Mouse (Mus musculus) adrenal gland, adult 8-10 months (tissue): ENCODE results near the gene Tcstv3. TPM values are rescaled to one million over a fixed set of nuclear protein-coding genes. Genes with fewer than 3 reads are reported as not detected.
"Not testable (repeated sequence)": the region's sequence is repeated elsewhere in the genome, so short reads cannot be mapped to it uniquely, and the experiment has no call there.

ENCODE experiments used
- DNase-seq: peaks from one replicate; pipeline ENCODE4 v3.0.0; 2022
- total RNA-seq, 4 experiments: library from RNA; stranded (reverse); gene quantifications; 2 replicates each; pipeline ENCODE4 v1.2.4; 2022

Tcstv3 gene
- not detected for total RNA-seq

DNA sequence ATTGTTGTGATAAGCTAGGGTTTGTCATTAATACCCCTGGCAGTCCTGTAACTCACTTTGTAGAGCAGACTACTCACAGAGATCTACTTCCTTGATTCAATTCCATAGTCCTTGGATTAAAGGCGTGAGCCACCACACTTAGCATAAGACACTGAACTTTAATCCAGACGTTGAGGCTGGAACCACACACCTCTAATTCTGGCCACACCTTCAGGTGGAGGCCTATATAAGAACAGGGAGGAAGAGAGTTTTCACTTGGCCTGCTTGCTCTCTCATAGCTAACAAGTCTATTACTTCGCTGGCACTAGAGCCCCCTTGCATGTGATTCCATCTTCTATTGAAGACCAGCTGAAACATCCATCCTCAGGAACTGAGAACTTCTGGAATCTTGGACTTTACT lies at the start of gene Tcstv3:
TSS of gene Tcstv3 (plus strand) at position 301 of the 400 bp plus-strand sequence.
- DNase-seq, result not testable (repeated sequence)

DNA sequence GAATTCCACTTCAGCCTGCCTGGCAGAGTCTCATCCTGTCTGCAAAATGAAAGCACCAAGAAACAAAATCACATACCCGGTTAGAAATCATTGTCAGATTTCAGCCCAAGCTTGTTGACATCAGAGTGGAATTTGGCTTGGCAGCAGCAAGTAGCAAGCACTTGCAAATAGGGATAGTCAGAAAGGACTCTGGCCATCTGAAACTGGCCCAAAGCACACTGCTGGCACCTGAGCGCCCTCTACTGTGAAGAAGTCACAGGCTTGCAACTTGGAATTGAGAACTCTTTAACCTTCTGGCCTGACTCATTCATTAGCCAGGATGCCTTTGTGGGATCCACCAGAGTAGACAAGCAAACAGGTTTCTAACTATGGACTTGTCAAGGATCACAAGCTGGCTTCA lies 38.8 kb upstream of the Tcstv3 start:
- DNase-seq, result not testable (repeated sequence)

DNA sequence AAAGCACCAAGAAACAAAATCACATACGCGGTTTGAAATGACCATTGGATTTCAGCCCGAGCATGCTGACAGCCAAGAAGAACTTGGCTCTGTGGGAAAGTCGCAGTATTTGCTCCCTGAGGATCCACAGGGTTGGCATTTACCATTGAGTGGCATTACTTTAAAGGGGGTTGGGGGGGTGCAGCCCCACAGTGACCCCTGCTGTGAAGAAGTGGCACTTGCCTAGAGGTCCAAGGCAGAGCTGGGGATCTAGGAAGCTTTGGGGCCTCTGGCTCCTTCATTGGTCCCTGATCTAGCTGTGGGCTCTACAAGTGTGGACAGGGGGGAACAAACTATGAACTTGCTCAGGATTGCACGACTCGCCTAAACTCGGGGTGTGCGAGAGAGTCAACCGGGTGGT lies 37.9 kb upstream of the Tcstv3 start:
- DNase-seq, result no peak

DNA sequence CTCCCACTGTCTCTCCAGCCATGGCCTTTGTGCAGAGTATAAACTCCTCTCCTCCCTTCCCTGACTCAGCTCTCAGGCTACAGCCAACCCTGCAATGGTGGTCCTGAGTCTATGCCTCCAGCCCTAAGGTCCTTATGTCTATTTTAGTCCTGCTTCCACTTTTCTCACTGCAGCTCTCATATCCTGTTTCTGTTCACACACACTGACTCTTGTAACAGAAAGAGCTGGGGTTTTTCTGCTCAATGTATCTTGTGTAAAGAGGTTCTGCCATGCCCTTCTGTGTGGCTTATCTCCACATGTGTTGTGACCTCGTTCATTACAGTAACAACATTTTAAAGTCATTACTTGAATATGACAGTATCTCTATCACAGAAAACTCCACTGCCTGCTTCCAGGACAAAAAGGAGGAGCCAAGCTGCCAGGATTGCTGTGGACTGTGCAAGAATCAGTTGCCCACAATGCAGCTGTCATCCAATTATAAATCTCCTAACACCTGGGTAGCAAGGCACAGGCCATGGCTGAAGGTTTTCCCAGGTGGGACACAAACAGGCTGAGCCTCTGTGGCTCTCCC lies 17.3 kb upstream of the Tcstv3 start:
- DNase-seq, result no peak

DNA sequence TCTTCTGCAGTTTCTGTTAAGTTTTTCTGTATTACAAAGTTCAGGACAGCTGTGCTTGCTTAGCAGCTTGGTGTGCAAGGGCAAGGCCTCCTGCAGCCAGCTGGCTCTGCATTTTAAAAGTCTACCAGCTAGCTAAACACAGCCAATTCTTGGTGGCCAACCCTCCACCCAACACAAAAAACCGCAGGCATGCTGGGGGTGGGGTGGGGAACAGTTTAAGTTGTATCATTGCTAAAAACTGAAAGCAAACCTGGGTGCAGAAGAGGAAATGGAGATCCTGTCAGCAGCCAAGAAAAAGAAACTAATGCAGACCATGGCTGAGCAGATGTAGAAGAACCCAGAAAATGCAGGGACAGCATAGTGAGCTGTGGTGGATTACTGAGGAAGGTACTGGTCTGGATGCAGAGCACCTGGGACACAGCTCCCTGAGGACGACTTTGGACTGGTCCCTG lies 16.7 kb upstream of the Tcstv3 start, which contains the start of gene BC147527:
TSS of gene BC147527 (plus strand) at position 402 of the 452 bp plus-strand sequence.
- no peak for DNase-seq

DNA sequence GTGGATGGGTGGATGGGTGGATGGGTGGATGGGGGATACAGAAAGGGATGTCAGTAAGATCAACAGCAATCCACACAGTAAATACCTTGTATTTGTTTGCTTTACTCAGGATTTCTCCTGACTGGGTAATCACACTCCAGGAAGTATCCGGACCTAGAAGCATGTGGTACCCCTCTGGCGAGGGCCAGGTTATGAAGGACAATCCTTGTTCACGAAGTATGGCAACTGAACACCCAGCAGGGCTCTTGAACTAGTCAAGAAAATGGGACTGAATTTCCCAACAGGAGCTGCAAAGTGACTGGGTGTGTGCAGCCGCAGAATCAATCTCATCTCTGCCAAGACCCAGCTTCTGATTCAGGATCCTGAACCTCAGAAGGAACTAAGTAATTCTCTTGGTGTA lies 15.8 kb upstream of the Tcstv3 start:
- DNase-seq, result no peak

DNA sequence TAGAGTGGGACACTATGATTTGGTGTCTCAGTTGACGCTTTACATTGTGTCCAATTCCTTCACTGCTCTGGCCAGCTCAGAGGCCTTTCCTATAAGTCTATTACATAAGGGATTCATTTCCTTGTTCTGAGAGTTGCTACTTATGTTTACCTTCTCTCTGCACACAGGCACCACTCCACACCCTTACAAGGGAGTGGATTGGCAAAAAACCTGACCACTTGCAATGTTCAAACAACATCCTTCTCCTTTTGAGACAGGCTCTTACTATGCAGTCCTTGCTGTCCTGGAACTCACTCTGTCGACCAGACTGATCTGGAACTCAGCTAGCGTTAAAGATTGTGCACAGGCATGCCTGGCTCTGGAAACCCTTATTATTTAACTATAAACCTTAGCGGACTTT lies 5.9 kb upstream of the Tcstv3 start:
- DNase-seq, result no peak

DNA sequence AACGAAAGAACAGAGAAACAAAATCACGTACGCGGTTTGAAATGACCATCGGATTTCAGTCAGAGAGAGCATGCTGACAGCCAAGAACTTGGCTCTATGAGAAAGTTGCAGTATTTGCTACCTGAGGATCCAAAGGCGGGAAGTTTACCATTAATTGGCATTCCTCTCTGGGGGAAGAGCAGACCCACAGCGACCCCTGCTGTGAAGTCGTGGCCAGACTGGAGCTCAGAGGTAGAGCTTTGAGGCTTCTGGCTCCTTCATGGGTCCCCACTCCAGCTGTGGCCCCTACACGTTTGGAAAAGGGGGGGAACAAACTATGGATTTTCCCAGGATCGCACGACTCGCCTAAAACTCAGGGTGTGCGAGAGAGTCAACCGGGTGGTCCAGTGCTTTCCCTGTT lies 3.1 kb upstream of the Tcstv3 start:
- no peak for DNase-seq

DNA sequence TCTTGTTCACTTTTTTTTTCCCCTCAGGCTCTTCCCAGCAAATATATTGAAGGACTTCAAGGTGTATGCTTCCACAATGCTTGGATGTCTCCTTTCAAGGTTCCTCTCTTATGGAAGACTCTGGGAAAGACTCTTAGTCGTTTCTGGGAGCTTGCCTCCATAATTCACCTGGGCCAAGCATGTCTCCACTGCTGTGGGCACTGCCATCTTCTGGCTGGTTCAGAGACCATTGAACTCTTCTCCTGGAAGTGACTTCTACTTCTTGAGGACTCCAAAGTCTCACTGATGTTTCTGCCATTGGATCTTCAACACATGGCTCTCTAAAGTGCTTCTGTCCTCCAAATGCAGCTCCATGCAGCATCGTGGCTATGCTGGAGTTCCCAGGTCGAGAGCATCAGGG lies 3.5 kb downstream of the Tcstv3 start:
- no peak for DNase-seq

DNA sequence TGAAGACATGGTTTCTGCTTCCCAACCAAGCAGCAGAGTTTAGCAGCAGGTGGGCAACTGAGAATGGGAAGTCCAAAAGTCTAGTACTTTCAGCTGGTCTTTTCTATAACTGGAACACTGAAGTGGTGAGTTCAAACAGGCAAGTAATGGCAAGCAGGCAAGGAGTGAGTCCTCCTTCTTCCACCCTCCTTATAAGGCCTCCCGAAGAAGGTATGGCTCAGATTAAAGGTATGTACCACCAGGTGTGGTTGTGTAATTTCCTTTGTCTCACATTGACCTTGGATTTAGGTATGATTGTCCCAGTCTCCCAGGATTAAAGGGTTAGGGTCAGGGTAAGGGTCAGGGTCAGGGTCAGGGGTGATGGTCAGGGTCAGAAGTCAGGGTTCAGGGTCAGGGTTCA lies 4.0 kb downstream of the Tcstv3 start:
- DNase-seq, result no peak

Other genes with a start within 250 kb of the Tcstv3 start
- gene Gm20767, start 176.6 kb upstream of the Tcstv3 start, total RNA-seq, result not detected
- gene Gm21818, start 144.4 kb upstream of the Tcstv3 start, total RNA-seq, result not detected
- gene Gm21762, start 100.9 kb upstream of the Tcstv3 start, total RNA-seq, result not detected
- not detected for gene Gm21731, start 77.8 kb upstream of the Tcstv3 start, total RNA-seq
- gene AF067061, start 53.8 kb upstream of the Tcstv3 start, total RNA-seq, result not detected
- gene BC147527, start 16.5 kb upstream of the Tcstv3 start, total RNA-seq, result under 1 TPM in 1 of 4 experiments, not detected in 3; 0.38 TPM